Mouse (Mus musculus) adrenal gland (tissue): ENCODE data around the gene Csf2rb2.
"Not testable (repeated sequence)": the region's sequence is repeated elsewhere in the genome, so short reads cannot be mapped to it uniquely, and the experiment has no call there.

Source experiments
- intact Hi-C: fragments of 180-260 bp; cut with DNase I; formaldehyde crosslinking; loops from one replicate; pipeline ENCODE4 v1.15.1; 2025

The Csf2rb2 gene

DNA sequence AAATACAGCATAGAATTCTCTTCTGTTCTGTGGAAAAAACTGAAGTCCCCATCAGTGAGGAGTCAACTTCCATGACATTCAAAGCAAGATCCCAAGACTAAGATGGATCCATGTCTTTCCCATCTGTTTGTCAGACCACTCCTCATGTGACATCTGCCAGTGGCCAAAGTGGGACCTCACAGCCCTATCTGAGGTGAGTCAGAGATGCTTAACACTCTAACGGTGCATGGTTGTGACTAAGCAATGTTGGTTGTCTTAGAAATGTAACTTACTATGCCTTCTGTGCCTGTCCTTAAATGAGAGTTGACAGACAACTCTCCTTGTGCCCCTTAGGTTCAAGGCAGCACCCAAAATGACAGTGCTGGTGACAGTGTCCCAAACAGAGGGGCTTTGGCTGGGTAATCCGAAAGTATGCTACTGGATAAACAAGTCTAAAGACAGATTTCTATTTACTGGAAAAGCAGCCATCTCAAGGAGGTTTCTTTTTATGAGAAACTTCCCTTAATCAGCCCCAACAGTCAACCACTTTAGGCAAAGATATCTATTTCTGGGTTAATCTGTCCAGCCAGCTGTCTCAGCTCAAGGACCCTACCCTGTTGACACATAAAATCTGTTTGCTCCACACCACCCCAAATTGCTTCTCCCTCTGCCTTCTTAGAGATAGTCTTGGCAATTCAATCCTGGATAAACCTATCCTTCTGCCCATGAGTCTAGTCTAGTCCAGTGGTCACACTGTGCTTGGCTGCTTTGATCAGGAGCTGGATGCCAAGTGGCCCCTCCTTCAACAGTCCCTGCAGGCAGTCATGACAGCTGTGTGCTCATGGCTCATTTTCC lies 13.0 kb upstream of the Csf2rb2 start:
- intact Hi-C loops: not testable (repeated sequence)

GRCm38 (mm10) chr15:78313659-78314058 lies 8.1 kb upstream of the Csf2rb2 start:
- intact Hi-C loops: not testable (repeated sequence)

DNA sequence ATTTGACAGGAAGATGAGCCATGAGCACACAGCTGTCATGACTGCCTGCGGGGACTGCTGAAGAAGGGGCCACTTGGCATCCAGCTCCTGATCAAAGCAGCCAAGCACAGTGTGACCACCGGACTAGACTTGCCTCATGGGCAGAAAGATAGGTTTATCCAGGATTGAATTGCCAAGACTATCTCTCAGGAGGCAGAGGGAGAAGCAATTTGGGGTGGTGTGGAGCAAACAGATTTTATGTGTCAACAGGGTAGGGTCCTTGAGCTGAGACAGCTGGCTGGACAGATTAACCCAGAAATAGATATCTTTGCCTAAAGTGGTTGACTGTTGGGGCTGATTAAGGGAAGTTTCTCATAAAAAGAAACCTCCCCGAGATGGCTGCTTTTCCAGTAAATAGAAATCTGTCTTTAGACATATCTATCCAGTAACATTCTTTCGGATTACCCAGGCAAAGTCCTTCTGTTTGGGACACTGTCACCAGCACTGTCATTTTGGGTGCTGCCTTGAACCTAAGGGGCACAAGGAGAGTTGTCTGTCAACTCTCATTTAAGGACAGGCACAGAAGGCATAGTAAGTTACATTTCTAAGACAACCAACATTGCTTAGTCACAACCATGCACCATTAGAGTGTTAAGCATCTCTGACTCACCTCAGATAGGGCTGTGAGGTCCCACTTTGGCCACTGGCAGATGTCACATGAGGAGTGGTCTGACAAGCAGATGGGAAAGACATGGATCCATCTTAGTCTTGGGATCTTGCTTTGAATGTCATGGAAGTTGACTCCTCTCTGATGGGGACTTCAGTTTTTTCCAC lies 7.1 kb upstream of the Csf2rb2 start:
- intact Hi-C loops: not testable (repeated sequence)

- intact Hi-C loops: no loop called here
These were observed 5.5 kb upstream of the Csf2rb2 start for GRCm38 (mm10) chr15:78310971-78311370.

DNA sequence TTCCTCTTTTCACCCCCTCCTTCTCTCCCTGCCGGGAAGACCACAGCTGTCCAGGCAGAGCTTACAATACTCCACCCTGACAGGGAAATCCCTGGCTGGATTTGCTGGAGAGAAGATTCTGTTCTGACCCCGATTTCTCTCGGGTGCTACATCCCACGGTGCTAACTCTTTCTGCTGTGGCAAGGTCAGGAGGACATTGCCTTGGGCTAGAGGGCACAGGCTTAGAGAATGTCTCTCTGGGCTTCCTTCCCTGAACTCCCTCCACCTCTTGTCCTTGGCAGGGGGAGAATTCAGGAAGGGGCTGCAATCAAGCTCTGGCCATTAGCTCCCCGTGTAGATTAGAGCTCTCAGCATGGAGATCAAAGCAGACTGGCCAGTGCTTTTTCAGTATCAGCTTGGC lies 4.3 kb upstream of the Csf2rb2 start:
- intact Hi-C loops: no loop called here

DNA sequence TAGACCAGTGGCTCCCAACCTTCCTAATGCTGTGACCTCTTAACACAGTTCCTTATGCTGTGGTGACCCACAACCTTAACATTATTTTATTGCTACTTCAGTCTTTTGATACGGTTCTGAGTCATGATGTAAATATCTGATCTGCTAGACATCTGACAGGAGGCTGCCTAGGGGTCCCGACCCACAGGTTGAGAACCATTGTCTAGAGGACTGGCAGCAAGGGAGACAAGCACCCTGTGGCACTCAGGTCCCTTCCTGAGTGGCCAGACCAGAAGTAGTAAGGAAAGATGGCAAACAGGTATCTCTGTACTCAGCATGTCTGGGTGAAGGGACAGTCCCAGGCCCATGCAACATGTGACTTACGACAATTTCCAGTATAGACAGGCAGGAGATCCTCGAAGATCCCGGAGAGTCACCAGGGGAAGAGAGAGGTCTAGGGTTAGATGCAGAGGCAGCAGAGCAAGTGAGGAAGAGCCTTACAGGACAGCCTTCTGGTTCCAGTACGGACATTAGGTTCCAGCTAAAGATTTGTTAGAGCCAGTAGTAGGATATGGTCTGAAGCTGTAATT lies 1.8 kb downstream of the Csf2rb2 start:
- intact Hi-C loops: no loop called here

- intact Hi-C loops: no loop called here
These were observed 2.8 kb downstream of the Csf2rb2 start for GRCm38 (mm10) chr15:78302718-78303117.

- intact Hi-C loops: no loop called here
These were observed 4.7 kb downstream of the Csf2rb2 start for GRCm38 (mm10) chr15:78300773-78301172.

DNA sequence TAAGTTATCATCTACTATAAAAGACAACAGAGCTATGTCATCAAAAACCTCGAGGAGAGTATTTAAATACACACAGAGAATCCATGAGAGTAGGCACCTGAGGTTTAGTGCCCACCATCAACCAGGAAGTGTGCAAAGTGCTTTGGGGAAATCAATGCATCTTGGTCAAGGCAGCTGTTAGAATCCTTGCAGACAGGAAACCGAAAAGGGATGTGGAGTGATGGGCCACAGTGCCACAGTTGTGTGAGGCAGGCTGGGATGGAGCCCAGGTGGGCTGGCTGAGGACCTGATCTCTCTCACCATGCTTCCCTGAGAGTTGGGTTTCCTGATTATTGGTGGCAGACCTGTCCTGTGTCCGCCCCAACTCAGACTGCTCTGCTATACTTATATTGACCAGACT lies 5.9 kb downstream of the Csf2rb2 start:
- intact Hi-C loops: loop anchor here (5.0 kb wide), 1 partner anchor 38 kb away; no protein-coding TSS in a partner anchor

- intact Hi-C loops: loop anchor here (5.0 kb wide), 1 partner anchor 39 kb away; no protein-coding TSS in a partner anchor
These were observed 7.0 kb downstream of the Csf2rb2 start for GRCm38 (mm10) chr15:78298558-78298957.

DNA sequence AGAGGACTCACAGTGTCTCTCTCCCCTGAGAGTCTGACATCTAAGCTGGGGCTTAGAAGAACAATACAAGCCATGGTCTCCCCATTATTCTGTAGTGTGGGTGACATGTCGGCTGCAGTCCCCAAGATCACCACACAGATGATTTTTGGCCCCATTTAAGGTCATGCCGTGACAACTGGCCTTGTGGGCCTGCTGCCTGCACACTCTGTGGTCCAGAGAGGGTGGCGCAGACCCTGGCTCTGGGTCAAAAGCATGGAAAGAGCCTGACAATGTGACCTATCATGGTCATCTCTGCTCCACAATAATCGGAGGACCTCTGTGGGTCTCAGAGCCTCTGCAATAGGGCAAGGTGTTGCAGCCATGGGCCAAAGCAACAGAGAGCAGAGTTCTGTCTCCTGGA lies 11.8 kb downstream of the Csf2rb2 start:
- intact Hi-C loops: no loop called here

GRCm38 (mm10) chr15:78293228-78293627 lies 12.3 kb downstream of the Csf2rb2 start:
- intact Hi-C loops: not testable (repeated sequence)

- intact Hi-C loops: not testable (repeated sequence)
These were observed 15.7 kb downstream of the Csf2rb2 start for GRCm38 (mm10) chr15:78289775-78290174.

DNA sequence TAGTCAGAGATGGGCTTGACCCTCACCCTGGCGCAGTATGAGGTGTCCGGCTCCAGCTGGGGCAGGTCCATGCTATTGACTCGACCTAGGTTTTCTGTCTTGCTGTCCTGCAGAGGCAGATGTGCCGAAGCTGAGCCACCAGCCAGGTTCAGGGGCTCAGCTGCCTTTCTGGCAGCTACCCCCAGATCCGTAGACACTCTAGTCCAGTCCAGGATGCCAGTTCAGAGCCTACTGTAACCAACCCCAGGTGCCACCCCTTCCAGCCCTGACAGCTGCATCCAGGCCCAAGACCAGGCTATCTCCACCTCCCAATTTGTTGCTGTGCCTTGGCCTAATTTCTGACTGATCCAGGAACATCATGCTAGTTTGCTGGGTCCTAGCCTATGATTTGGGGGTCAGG lies 17.6 kb downstream of the Csf2rb2 start:
- intact Hi-C loops: no loop called here

DNA sequence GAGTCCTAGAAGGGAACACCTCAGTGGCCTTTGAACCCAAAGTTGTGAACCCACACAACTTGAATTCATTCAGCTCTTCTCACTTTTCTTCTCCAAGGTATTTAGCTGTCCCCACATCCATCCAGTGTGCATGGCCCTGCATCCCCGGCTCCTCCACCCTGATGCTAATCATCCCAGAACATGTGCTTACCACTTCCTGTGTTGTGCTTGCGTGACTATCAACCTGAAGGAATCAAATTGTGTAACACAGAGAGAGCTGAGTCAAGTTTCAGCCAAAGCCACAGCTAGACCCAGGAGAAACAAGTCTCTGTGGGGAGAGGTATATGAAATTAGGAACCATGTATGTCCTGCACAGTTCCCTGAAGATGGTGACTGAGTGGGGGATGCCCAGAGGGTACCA lies 27.2 kb downstream of the Csf2rb2 start:
- intact Hi-C loops: no loop called here

- intact Hi-C loops: no loop called here
These were observed 34.3 kb downstream of the Csf2rb2 start for GRCm38 (mm10) chr15:78271208-78271607.

GRCm38 (mm10) chr15:78267865-78268264 lies 37.7 kb downstream of the Csf2rb2 start:
- intact Hi-C loops: no loop called here

- intact Hi-C loops: no loop called here
These were observed 38.1 kb downstream of the Csf2rb2 start for GRCm38 (mm10) chr15:78267441-78267840.

DNA sequence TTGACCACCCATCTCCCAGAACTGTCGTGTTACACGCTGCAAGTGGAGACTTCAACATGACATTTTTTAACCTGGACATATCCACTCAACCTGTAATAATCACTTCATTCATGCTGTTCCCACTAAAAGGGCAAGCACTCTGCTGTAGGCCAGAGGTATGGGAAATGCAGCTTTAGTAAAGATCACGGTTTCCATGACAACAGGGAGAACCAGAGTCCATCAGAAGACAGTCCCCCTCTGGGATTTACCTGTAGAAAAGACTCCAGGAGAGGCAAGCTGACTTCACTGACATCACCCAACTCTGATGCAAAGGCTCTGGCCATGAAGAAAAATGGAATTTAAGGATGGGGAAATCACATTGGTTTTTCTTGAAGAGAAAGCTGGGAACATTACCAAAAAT lies 42.2 kb downstream of the Csf2rb2 start:
- intact Hi-C loops: loop anchor here (5.0 kb wide), 1 partner anchor 59 kb away; no protein-coding TSS in a partner anchor

- intact Hi-C loops: loop anchor here (5.0 kb wide), 1 partner anchor 62 kb away; no protein-coding TSS in a partner anchor
These were observed 44.7 kb downstream of the Csf2rb2 start for GRCm38 (mm10) chr15:78260668-78261333.

GRCm38 (mm10) chr15:78258246-78258865 lies 47.2 kb downstream of the Csf2rb2 start:
- intact Hi-C loops: no loop called here
